Mouse (Mus musculus) retina, postnatal 1 day (tissue): Measurements from ENCODE around the gene Slc35b4.

Source experiments
- DNase-seq: peaks from one replicate; pipeline ENCODE4 v3.0.0-alpha.2; 2012

The Slc35b4 gene

DNA sequence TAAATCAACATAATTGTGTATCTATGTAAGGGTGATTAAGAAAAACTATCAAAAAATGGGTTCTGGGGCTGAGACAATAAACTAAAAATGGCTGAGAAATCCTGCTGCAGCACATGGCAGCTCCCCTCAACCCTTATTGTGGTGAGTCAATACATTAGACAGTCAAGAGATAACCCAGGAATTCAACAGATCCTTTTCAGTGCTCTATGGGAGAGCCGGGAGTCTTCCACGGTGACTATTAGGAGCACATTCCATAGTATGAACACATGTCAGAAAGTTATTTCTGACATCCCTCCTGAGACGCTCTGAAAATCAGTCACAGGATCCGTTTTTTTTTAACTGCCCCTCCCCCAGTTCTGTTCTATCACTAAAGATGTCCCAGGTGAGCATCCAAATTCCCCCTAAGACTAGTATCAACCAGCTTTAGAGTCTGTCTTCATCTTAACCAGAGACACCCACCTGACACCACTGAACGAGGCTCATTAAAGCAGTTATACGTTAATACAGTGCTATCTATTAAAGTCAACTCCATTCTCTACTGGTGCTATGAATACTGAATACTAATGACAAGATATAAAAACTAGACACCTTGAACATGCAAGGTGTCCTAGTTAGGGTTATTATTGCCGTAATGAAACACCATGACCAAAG is 5.9 kb downstream of the Slc35b4 start:
- no peak for DNase-seq

DNA sequence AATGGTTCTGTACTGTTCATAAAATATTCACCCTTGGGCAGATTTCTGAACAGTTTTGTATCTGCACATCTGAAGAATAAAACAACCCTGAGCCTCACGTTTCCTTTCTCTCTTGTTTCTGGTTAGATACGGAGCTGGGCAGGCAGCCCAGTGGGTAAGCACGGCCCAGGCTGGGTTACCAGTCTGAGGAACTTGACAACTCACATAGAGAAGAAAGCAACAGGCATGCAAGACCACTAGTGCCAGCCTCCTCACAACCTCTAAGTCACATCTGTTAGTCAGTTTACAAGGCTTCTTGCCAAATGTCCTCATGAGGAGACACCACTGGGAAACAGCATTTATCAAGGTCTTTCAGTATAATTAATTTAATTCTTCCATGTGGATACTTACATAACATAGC is 8.1 kb downstream of the Slc35b4 start:
- no peak for DNase-seq

DNA sequence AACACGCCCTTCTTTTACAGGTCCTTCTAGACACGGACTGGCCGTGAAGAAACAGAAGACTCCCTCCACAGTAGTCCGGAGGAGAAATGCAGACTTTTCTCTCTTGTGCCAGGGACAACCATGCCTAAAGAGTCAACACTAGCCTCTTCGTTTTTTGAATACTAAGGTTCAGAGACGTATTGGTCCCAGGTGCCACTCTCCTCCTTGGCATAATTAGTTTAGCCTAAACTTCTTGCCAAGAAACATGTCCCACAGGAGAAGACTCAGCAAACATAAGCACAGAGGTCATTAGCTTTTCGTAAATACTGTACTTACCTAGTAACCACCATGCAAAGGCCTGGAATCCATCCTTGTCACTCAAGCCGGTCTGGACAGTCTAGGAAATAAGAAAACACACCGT is 13.9 kb downstream of the Slc35b4 start:
- DNase-seq: no peak

DNA sequence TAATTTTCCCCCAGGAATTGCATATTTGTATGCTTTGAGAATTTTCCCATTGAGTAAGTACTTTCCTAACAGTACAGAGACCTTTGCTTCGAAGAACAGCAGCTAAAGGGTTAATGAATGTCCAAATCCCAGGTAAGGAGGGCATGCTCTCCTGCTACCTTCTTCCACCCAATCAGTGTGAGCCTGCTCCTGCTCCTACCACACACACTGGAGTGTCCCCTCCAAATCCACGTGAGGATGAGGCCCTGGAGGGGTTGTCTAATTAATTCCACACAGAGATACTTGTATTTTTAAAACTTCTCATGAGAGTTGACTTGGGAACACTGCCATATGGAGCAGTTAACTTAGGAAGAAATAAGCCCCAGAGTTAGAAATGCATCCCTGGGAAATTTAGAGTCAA is 14.3 kb downstream of the Slc35b4 start:
- DNase-seq: no peak

DNA sequence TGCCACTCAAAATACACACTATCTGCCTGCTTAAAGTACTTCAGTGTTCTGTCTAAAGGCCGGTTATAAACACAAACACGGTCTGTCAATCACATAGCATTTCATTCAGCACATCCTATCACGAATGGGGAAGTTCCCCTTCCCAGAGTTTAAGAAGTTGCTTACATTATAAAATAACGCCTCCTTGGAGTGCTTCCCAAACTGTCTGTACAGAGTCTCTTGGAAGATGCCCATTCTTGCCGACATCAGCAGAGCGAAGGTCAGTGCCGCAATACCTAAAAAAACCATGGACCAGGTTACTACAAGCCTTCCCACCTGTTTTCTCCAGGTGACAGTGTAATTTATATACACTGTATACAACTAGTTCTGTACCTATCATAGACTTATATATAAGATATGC is 15.4 kb downstream of the Slc35b4 start:
- no peak for DNase-seq

DNA sequence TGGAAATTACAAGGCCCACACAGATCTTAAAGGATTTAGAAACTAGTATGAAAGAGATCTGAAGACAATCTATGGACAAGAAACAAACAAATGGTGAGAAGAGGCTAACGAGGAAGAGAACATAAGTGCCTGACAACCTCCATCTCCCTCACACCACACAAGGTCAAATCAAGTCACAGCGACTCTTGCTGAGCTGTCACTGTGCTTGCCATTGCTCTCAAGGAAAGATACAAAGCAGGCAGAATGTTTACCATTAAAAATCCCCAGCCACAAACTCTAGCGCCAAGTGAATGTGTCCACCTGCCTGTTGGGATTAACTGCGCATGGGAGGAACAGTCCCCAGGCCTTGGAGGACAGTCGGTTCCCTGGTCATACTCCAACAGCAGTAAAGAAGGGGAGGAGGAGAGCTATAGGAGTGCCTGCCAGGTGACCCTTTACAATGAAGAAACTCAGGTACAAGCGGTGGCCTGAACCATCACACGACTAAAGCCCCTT is 16.0 kb downstream of the Slc35b4 start:
- DNase-seq: no peak

DNA sequence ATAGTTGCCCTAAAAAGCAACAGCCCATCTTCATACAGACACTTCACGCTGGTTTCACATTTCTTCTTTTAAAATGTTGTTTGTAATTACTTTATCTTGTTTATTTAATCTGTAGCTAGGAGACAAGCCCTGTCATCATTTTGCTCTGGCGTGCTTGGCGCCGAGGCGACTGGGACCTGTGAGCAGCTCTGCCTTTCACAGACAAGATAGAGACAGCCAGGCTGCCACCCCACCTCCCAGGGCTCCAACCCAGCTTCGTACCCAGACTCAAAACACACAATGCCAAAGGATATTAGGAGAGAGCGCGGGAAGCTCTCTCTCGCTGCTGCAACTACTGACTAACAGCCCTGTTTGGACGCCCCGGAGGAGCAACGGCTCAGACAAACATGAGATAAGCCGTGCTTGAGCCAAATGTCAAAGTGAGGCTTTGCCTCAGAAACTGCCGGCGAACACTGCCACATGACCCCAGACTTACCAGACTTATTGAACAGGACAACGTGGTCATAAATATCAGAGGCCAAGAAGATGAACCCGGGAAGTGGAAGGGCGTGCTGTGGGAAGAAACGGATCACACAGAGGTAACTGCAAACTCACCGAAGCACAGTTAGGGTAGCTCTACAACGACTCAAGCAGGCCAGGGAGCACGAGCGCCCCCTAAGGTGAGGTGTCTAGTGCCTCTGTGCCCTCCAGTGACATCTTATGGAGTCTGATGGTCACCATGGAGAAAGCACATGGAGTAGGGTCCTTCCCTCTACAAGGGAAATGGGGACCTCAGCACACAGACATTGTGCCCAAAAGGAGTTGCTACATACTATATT is 16.7 kb downstream of the Slc35b4 start:
- DNase-seq: no peak

DNA sequence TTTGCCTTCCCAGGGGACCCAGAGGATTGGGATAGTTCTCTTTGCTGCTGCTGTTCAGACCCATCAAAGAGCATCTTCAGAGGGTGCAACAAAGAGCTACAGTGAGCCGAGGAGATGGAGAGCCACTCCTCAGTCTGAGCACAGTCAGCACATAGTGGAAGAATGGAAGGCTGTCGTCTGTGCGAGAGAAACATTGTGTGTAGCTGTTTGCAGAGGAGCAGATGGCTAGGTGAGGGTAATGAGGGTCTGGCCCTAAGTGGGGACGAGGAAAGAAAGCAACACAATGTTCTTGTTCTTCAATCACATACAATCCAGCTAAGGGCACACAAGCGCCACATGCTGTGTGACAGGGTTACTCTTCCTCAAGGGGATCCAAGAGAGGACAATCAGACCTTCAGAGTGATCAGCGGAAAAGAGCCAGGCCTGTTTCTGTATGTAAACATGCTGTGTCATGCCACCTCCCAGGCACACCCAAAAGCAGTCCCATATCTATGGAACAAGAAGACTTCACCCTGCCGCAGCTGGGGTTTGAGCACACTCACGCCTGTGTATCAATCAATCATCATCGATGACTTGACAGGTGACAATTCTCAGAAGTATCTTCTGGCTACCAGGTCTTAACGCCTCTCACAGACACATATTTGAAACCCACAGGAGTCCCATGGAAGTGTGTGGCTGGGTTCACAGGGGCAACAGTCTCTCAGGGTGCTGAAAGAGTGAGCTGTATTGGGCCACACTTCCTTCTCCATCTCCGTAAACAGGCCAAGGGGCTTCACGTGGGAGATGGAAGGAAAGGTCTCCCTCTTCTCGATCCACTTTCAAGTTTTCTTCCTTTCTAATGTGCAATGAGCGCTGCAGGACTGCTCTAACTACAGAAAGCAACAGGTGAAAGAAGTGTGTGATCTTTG is 19.8 kb downstream of the Slc35b4 start:
- DNase-seq: no peak

DNA sequence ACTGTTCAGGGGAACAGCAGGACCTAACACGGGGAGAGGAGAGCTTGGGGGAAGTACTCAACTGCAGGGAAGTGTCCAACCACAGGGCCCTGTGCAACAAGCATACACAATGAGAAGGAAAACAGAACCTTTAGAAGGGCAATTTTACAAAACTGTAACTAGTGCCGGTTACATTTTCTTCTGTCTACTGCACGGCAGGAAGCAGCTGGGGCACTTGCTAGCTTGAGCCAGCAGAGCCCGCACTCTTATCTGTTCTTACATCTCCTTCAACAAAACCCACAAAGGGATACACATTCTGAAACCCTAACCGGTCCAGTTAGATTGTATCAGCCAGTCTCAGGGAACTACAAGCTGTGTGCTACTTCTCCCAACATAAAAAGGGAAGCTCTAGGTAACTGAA is 20.9 kb downstream of the Slc35b4 start:
- no peak for DNase-seq

DNA sequence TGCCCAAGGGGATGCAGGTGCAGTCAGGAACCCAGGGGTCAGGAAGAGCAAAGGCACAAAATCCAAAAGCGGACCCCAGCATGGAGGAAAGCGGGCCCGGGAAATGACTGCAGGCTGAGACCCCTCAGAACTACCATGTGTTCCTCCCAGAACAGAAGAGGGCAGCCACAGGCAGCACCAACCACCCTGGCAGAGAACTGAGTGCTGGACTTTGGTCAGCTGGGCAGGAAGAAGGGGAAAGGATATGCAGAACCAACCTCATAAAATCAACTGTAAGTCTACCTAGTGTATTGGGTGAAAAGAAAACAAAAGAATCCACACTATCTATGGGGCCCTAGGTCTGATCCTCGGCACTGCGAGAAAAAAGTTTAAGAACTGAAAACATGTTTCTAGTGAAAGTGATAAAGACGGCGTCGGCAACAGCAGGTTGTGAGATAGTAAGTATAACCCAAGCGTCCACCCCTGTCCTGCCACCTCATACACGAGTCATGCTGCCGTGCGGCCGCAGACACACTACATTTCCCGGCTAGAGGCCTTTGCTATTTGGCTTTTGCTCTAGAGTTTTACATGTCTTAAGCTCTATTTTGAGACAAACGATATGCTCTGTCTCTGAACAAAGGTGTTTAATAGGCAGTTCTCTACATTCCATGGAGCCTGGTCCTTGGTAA is 21.6 kb downstream of the Slc35b4 start:
- no peak for DNase-seq

DNA sequence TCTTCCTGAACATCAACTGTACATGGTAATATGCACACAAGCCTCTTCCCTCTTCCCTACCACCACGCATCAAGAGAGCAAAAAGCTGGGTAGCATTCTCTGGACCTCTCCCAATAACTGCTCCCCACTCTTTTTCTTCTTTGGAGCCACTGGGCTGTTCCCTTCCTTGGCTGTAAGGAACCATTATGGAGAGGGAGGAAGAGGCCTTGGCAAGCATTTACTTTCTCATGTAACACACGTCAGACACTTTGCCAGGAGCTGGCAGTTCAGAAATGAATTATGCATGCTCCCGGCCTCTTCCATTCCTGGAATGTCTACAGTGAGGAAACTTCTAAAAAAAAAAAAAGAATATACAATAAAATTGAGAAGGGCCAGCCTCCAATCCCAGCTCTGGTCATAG is 22.7 kb downstream of the Slc35b4 start:
- no peak for DNase-seq

DNA sequence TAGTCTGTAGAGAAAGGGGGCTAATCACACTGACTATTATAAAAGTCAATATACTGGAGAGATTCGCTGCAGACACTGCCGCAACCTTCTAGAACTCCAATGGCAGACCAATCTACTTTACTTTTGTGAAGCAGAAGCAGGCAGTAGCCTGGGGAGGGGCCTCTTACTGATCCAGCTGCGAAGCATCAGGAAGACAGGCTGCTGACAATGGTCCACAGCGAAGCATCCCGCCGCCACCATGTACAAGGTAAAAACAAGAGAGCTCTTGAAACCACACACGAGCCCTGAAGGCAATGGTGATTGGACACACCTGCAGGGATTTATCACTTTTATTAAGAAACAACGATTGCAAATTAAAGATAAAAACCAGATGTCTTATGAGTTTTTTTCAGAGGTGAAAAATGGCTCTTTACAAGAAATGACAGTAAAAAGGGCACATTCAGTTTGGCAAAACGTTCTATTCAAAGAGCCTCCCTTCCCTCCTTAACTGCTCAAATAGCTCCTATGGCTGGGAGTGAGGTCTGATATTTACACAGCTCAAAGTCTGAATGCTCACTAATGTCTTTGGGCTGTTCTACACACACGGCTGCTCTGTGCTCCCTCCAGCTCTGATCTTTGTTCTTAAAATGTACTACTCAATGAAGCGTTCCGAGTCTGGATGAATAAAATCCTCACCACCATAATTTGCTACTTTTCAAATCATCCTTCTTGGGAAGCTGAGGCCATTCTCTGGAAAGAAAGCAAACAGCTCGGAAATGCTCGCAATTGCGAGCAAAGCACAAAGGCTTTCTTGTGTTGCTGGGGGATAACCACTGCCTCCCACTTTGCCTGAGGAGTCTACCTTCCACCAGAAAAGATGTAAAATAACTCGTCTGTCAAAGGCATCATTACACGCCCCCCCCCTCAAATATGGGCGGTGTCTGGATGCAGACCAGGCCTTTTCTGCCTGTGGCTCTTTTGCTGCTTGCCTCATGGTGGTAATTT is 23.6 kb downstream of the Slc35b4 start:
- DNase-seq: no peak

DNA sequence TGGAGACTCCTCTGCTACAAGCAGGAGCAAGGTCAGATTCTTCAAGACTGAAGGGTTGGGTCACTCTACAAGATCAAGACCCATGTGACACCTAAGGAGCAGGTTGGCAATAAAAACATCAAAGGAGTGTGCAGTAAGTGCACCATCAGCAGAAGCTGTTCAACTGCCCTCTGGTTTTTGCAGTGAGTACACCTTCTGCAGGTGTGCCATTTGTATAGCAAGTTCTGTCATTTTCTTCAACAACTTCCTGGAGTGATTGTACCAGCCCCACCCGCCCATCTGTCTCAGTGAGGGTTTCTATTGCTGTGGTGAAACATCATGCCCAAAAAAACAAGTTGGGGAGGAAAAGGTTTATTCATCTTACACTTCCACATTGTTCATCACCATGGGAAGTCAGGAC is 27.1 kb downstream of the Slc35b4 start:
- no peak for DNase-seq

DNA sequence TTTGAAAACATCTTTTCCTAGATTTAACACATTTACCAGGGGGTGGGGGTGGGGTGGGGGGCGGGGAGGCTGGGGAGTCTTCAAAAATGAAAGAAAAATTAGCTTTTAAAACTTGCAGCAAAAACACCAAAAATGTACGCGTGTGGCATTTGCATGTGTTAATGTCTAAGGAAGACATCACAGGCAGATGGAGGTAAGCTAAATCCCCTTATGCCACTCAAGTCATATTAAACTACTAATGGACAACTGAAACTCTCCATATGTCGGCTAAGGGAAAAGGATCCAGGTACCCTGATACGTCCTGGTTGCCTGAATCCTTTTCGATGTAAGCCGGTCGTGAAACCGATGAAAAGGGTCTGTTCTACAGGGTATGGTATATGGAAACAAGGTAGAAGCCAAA is 27.8 kb downstream of the Slc35b4 start:
- no peak for DNase-seq

DNA sequence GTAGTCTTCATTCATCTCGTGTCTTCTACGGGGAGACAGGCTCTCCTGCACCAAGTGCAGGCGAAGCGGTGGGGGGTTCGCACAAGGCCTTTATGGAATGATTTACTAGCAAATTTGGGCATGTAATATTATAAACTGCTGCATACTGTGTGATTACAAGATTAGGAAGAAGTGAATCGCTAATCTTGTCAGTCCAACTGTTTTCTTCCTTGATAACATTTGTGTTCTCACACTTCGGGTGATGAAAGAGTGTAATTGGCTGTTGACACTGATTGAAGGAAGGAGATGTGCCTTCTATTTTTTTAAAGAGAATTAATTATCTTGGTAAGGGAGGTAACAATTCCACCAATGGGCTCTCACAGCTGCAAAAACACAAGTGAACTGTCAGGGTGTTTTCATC is 28.3 kb downstream of the Slc35b4 start:
- DNase-seq: no peak

DNA sequence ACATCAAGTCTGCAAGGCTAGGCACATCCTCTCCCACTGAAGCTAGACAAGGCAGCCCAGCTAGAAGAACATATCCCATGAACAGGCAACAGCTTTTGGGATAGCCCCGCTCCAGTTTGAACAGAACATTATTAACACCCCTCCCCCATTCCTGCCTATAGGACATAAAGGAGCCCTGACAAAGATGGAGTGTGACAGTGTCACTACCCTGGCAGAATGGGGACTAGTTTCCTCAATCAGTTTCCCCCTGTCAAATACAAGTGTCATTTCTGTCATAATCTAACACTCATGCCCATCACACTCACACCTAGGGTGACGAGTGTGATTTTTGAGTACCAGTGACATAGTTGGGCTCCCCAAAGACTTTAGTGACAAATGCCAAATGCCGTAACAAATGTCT is 28.9 kb downstream of the Slc35b4 start:
- peak; percentile 63 for DNase-seq

DNA sequence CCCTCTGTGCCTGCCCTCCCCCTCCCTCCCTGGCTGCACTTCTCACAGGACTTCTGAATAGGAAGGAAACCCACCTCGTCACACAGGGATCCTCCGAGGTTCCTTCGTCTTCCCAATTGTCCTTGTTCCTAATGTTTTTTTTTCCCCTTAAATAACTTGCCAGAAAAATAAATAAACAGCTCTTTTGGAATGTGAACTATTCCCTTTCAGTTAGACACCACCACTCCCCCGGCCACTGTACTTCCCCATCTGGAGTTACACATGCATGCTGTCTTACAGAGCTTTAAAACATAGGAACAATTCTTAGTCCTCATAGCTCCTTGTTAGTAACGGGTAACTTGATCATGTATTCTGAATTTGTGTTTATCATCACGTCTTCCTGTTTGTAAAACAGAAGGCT is 30.9 kb downstream of the Slc35b4 start:
- no peak for DNase-seq

DNA sequence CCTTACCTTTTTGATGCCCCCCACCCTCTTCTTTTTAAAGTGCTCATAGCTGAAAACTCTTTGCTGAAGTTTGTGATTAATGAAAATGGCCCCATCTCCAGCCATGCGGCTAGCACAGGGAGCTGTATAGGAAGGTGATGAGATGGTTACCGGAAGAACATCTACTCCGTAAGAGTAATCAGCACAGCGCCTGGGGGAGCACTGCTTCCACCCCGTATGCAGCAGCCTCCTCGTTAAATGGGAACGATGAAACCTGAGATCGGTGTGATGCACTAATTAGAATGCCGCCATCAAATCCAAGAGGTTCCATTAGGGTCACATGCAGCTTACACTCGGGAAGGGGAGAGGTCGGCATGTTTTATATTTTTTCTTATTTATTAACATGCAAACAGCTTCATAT is 34.0 kb downstream of the Slc35b4 start:
- DNase-seq: no peak

DNA sequence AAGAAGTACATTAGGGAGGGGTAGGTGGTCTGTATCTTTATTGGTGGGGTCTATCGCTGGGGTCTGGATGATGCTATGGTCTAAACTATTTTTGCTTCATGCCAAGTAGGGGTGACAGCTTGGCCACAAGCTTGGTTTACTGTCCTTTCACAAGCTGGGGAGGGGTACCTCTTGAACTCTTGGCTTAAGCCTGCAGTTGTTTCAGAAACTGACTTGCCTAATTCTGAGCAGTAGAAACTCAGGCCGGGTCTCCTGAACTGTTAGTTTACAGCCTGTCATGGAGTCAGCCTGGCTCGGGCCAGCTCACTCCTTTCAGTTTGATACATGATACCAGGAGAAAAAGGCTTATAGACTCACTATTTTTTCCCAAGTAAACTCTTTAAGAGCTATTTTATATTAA is 38.5 kb downstream of the Slc35b4 start:
- DNase-seq: no peak

DNA sequence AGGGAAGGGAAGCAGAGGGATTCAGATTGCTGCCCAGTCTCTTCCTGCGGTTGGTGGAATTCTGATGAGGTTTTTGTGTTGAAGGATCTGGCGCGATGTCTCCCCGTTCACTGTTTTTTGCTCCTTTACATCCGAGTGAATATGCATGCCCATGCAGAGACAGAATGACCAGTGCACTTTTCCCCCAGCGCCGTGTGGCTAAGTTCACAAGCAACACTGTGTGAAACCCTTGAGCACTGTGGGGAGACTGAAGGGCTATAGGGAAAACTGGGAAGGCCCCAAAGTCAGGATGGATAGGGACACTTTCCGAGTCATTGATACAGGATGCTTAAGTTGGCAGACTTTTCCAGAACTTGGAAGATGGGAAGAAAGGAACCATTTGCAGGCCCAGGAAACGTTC is 44.5 kb downstream of the Slc35b4 start:
- no peak for DNase-seq

DNA sequence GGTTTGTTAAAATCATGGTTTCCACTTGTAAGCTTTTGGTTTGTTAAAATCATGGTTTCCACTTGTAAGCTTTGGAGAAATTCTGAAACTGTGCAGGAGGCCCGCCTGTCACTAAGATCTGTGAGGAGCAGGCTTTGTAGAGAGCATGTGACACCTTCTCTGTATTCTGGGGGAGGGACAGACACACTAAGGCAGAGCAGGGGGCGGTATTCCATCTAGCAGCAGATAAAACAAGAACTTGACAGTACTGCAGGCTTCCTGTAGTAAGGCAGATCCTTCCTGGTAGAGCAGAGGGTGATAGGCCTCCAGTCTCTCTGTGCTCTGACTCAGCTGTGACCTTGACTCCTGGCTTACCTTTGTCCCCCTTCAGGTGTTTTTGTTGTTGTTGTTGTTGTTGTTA is 47.6 kb downstream of the Slc35b4 start:
- DNase-seq: no peak

DNA sequence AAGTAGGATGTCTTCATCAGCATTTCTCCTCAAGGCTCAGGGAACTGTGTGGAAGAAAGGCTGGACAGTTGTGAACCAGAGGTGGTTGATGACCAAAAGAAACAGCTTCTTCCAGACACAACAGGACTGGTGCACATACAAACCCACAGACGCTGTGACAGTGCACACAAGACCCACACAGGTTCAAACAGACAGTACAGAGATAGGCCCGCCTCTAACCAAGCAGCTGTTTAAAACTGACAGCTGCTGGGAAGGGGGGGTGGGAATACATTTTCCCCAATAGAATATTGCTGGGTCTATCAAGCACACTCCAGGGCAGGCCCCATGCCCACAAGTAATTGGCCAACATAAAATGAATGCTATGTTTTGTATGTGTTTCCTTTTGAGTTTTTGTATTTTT is 52.5 kb downstream of the Slc35b4 start:
- no peak for DNase-seq
